Mouse (Mus musculus): ENCODE measurements at regions not wholly inside any gene's neighbourhood (a gene's known extent, or its start where the extent isn't known, plus 50 kb on each side); places are given as distances from the start of the nearest gene placed in this dataset.

DNA sequence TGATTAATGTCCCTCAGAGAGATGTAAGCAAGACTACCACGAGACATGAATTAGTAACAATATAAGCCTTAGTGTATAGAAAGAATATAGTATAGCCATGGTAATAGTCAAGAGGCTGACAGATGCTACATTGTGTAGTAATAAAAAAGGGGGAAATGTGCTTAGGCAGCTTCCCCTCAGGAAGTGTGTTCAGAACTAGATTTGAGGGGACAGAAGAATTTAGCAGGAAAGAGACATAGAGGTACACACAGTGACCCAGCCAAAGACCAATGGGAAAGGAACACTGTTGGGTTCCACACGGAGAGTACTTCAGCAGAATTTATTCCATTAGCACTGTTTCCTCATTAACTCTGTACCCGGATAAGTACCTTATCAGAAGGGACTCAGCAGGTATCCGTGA lies 614.0 kb upstream of the Fam92a start:
- no peak overlapping the region for H3K4me3 ChIP-seq (ENCODE audit: insufficient read depth in 1 of 2, low read depth in 1 of 2, low read length in 2 of 2, poor library complexity in 1 of 2, severe bottlenecking in 1 of 2)
- DNase-seq (ENCODE audit: low read depth, low spot score) = no peak
- no peak overlapping the region for H3K9ac ChIP-seq (ENCODE audit: insufficient read depth, low read depth, low read length, poor library complexity, severe bottlenecking)
- H3K4me1 ChIP-seq (ENCODE audit: control insufficient read depth in 2 of 2, insufficient read depth in 2 of 2, low read length in 2 of 2, poor library complexity in 1 of 2) = no peaks in the 10 kb centered on the region
- no peak overlapping the region for H3K27ac ChIP-seq (ENCODE audit: insufficient read depth, low read depth, low read length, poor library complexity, severe bottlenecking)
- H3K36me3 ChIP-seq (ENCODE audit: control insufficient read depth, insufficient read depth, low read length, poor library complexity, severe bottlenecking) = no peaks in the 10 kb centered on the region
- in situ Hi-C loops (cut with MboI; ENCODE audit: low sequenced_read_pairs in 2 of 2, unreplicated experiment in 2 of 2) = no loop called here
- TF ChIP-seq ZNF384 (IDR thresholded peaks at IDR 0.05; ENCODE audit: low read depth, low read length) = no peak
- TF ChIP-seq HCFC1 (IDR thresholded peaks at IDR 0.05; ENCODE audit: borderline replicate concordance, insufficient read depth, low read length) = no peak
- TF ChIP-seq CHD2 (IDR thresholded peaks at IDR 0.05; ENCODE audit: low read depth, low read length) = no peak
- TF ChIP-seq ZC3H11A (IDR thresholded peaks at IDR 0.05; ENCODE audit: borderline replicate concordance, low read depth, low read length) = no peak
- no peak for TF ChIP-seq MAFK (IDR thresholded peaks at IDR 0.05; ENCODE audit: insufficient read depth, low read depth, low read length)
- H3K9me3 ChIP-seq (ENCODE audit: control insufficient read depth, insufficient read depth, low read depth, low read length) = no peaks in the 10 kb centered on the region

DNA sequence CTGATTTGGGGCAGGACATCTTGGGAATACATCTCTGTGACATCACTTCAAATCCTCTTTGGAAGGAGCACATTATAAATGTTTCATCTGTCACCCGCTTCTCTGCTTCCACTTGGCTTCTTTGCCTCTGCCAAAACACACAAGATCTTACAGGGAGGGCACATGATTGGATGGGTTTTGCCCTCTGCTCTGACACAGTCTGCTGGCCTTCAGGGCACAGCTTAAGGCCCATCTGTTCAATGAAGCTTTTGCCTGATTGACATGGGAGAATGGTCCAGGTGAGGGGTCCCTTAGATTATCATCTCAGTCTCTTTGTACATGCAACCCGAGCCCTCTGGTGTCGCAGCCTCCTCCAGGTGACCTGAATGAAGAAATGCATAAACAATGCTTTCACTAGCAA lies 612.7 kb upstream of the Fam92a start:
- Histone ChIP-seq H3K4me1 (ENCODE audit: control insufficient read depth in 2 of 2, insufficient read depth in 2 of 2, low read length in 2 of 2, poor library complexity in 1 of 2) (no peaks in the 10 kb centered on the region), H3K9ac (ENCODE audit: insufficient read depth, low read depth, low read length, poor library complexity, severe bottlenecking) (no peak overlapping the region), H3K36me3 (ENCODE audit: control insufficient read depth, insufficient read depth, low read length, poor library complexity, severe bottlenecking) (no peaks in the 10 kb centered on the region), H3K9me3 (ENCODE audit: control insufficient read depth, insufficient read depth, low read depth, low read length) (no peaks in the 10 kb centered on the region), H3K27ac (ENCODE audit: insufficient read depth, low read depth, low read length, poor library complexity, severe bottlenecking) (no peak overlapping the region), H3K4me3 (ENCODE audit: insufficient read depth in 1 of 2, low read depth in 1 of 2, low read length in 2 of 2, poor library complexity in 1 of 2, severe bottlenecking in 1 of 2) (no peak overlapping the region)
- no peak for DNase-seq (ENCODE audit: low read depth, low spot score)
- in situ Hi-C loops (cut with MboI; ENCODE audit: low sequenced_read_pairs in 2 of 2, unreplicated experiment in 2 of 2) = no loop called here
- TF ChIP-seq MAFK (IDR thresholded peaks at IDR 0.05; ENCODE audit: insufficient read depth, low read depth, low read length) (no peak), HCFC1 (IDR thresholded peaks at IDR 0.05; ENCODE audit: borderline replicate concordance, insufficient read depth, low read length) (no peak), ZC3H11A (IDR thresholded peaks at IDR 0.05; ENCODE audit: borderline replicate concordance, low read depth, low read length) (no peak), ZNF384 (IDR thresholded peaks at IDR 0.05; ENCODE audit: low read depth, low read length) (no peak), CHD2 (IDR thresholded peaks at IDR 0.05; ENCODE audit: low read depth, low read length) (no peak)

DNA sequence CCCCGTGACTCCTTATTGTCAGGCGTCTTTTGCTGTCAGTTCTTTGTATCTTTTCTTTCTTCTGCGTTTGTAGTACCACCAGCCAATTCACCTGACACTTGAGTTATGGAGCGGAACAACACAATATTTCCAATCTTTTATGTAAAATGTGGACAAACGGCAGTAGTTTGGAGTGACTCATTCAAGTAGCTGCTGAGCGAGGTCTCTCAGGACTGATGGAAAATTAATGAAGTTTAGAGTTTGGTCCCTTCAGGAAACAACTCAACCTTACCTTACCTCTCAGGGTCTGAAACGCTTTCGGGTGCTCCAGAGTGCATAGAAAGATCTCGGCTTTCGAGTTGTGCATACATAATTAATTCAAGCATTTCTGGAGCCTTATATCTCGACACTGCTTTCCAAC lies 612.3 kb upstream of the Fam92a start:
- no peaks in the 10 kb centered on the region for H3K9me3 ChIP-seq (ENCODE audit: control insufficient read depth, insufficient read depth, low read depth, low read length)
- TF ChIP-seq ZNF384 (IDR thresholded peaks at IDR 0.05; ENCODE audit: low read depth, low read length) (no peak), MAFK (IDR thresholded peaks at IDR 0.05; ENCODE audit: insufficient read depth, low read depth, low read length) (no peak), HCFC1 (IDR thresholded peaks at IDR 0.05; ENCODE audit: borderline replicate concordance, insufficient read depth, low read length) (no peak), CHD2 (IDR thresholded peaks at IDR 0.05; ENCODE audit: low read depth, low read length) (no peak), ZC3H11A (IDR thresholded peaks at IDR 0.05; ENCODE audit: borderline replicate concordance, low read depth, low read length) (no peak)
- no peak overlapping the region for H3K4me3 ChIP-seq (ENCODE audit: insufficient read depth in 1 of 2, low read depth in 1 of 2, low read length in 2 of 2, poor library complexity in 1 of 2, severe bottlenecking in 1 of 2)
- H3K9ac ChIP-seq (ENCODE audit: insufficient read depth, low read depth, low read length, poor library complexity, severe bottlenecking) = no peak overlapping the region
- H3K4me1 ChIP-seq (ENCODE audit: control insufficient read depth in 2 of 2, insufficient read depth in 2 of 2, low read length in 2 of 2, poor library complexity in 1 of 2) = no peaks in the 10 kb centered on the region
- H3K27ac ChIP-seq (ENCODE audit: insufficient read depth, low read depth, low read length, poor library complexity, severe bottlenecking) = no peak overlapping the region
- DNase-seq (ENCODE audit: low read depth, low spot score) = no peak
- in situ Hi-C loops (cut with MboI; ENCODE audit: low sequenced_read_pairs in 2 of 2, unreplicated experiment in 2 of 2) = no loop called here
- H3K36me3 ChIP-seq (ENCODE audit: control insufficient read depth, insufficient read depth, low read length, poor library complexity, severe bottlenecking) = no peaks in the 10 kb centered on the region

DNA sequence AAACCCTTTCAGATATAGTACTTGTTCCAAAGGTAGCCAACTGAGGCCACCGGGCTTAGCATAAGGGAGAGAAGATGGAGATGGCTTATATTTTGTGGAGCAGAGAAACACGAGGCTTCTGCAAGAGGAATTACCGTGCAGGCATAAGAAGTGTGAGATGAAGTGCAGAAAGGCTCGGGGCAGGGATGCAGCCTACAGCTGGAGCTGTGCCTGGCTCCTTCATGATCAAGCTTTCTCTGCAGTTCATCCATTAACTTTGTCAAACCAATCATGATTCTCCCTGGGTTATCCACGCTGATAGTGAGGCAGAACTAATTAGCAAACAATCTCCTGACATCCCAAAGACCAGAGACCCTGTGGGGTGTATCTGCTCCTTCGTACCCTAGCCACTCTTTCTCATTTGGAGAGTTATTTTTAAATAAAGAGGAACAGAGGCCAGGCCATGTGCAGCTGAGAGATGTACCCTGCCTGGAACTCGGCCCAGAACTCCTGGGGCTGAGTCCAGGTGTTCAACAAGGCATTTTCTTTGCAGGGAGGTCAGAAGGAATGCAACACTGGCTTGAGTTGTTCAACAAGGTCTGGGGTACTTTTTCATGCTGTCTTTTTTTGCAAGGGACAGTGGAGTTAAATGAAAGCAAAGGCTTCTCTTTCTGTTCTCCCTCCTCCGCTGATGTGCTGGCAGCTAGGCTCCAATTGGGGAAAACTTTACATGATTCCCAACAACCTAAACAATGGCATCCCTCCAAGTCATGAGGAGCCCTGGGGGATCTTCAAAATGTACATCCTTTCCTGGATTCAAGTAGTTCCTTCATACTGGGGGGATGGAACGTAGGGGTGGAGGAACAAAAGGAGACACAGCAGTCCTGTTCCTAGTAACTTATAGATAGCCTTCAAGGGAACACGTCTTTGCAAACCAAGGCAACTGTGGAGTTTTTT lies 610.4 kb upstream of the Fam92a start:
- no peaks in the 10 kb centered on the region for H3K4me1 ChIP-seq (ENCODE audit: control insufficient read depth in 2 of 2, insufficient read depth in 2 of 2, low read length in 2 of 2, poor library complexity in 1 of 2)
- H3K36me3 ChIP-seq (ENCODE audit: control insufficient read depth, insufficient read depth, low read length, poor library complexity, severe bottlenecking) = no peaks in the 10 kb centered on the region
- no peaks in the 10 kb centered on the region for H3K9me3 ChIP-seq (ENCODE audit: control insufficient read depth, insufficient read depth, low read depth, low read length)
- no peak overlapping the region for H3K4me3 ChIP-seq (ENCODE audit: insufficient read depth in 1 of 2, low read depth in 1 of 2, low read length in 2 of 2, poor library complexity in 1 of 2, severe bottlenecking in 1 of 2)
- no peak overlapping the region for H3K9ac ChIP-seq (ENCODE audit: insufficient read depth, low read depth, low read length, poor library complexity, severe bottlenecking)
- no peak overlapping the region for H3K27ac ChIP-seq (ENCODE audit: insufficient read depth, low read depth, low read length, poor library complexity, severe bottlenecking)
- in situ Hi-C loops (cut with MboI; ENCODE audit: low sequenced_read_pairs in 2 of 2, unreplicated experiment in 2 of 2) = no loop called here
- DNase-seq (ENCODE audit: low read depth, low spot score) = no peak
- TF ChIP-seq HCFC1 (IDR thresholded peaks at IDR 0.05; ENCODE audit: borderline replicate concordance, insufficient read depth, low read length) (no peak), CHD2 (IDR thresholded peaks at IDR 0.05; ENCODE audit: low read depth, low read length) (no peak), ZNF384 (IDR thresholded peaks at IDR 0.05; ENCODE audit: low read depth, low read length) (no peak), MAFK (IDR thresholded peaks at IDR 0.05; ENCODE audit: insufficient read depth, low read depth, low read length) (no peak), ZC3H11A (IDR thresholded peaks at IDR 0.05; ENCODE audit: borderline replicate concordance, low read depth, low read length) (no peak)

Data from ES-E14 (cell line).